Mouse (Mus musculus) forebrain, embryonic 12.5 days (tissue): Measurements from ENCODE around the gene Nipal1. TPM values are rescaled to one million over a fixed set of nuclear protein-coding genes. Genes with fewer than 3 reads are reported as not detected.

Source experiments
- ATAC-seq: fragments of 200-750 bp; cut with Nextera tagmentation; 2 replicates; pipeline ENCODE4 v1.8.0; 2017; ENCODE audit warnings: moderate TSS enrichment; ENCODE audit not compliant: low FRiP score
- H3K27ac ChIP-seq: fragments of 300-500 bp; sonication (generic); 2 replicates; pipeline ENCODE4 v1.5.1; 2016; ENCODE audit warnings: mild to moderate bottlenecking
- H3K27me3 ChIP-seq: fragments of 300-500 bp; sonication (generic); 2 replicates; pipeline ENCODE4 v1.6.1; 2016; ENCODE audit warnings: mild to moderate bottlenecking
- H3K36me3 ChIP-seq: fragments of 300-500 bp; sonication (generic); replicated peaks from 2 replicates; pipeline ENCODE4 v1.6.1; 2016; ENCODE audit warnings: mild to moderate bottlenecking
- H3K4me1 ChIP-seq: fragments of 300-500 bp; sonication (generic); 2 replicates; pipeline ENCODE4 v1.6.1; 2016
- H3K4me2 ChIP-seq: fragments of 300-500 bp; sonication (generic); 2 replicates; pipeline ENCODE4 v1.6.1; 2016; ENCODE audit warnings: mild to moderate bottlenecking, moderate library complexity
- H3K4me3 ChIP-seq: fragments of 300-500 bp; sonication (generic); replicated peaks from 2 replicates; pipeline ENCODE4 v1.5.1; 2016; ENCODE audit warnings: mild to moderate bottlenecking
- H3K9ac ChIP-seq: fragments of 300-500 bp; sonication (generic); 2 replicates; pipeline ENCODE4 v1.6.1; 2016; ENCODE audit warnings: mild to moderate bottlenecking
- H3K9me3 ChIP-seq: fragments of 300-500 bp; sonication (generic); 2 replicates; pipeline ENCODE4 v1.6.1; 2016
- WGBS: fragments of 180-500 bp; shearing (Covaris S2); methylation state at CpG from one replicate; pipeline ENCODE4 v1.1.7; 2016; 5-methylcytosine and 5-hydroxymethylcytosine counted together
- polyA plus RNA-seq: library from polyadenylated mRNA; unstranded; fragments of >200 nt; fragmentation: Nextera tagmentation; extraction: Ambion mirVana; gene quantifications from 2 replicates; pipeline ENCODE4 v1.2.1, GENCODE M21; 2016

Nipal1 gene
- polyA plus RNA-seq, 1 experiment from 2014 or later, result 0.49 TPM

- H3K4me3 ChIP-seq, result peak overlapping the region; percentile 48
- ATAC-seq, result peak; percentile 3; the same call in 1 of the 2 replicates
- H3K27me3 ChIP-seq, result peaks cover 44% of the 10 kb centered on the region
- peaks cover 11% of the 10 kb centered on the region for H3K4me1 ChIP-seq
- no peaks in the 10 kb centered on the region for H3K36me3 ChIP-seq
- H3K4me2 ChIP-seq, result peak overlapping the region; percentile 94
- H3K27ac ChIP-seq, result no peak overlapping the region
- no peaks in the 10 kb centered on the region for H3K9me3 ChIP-seq
- H3K9ac ChIP-seq, result peak overlapping the region; percentile 47; the same call in 1 of the 2 replicates
- WGBS, result 32% methylated on average over 10 of the region's 10 CpGs
Observed at GRCm38 (mm10) chr5:72646996-72647395, 599 bp upstream of the Nipal1 start.

- H3K4me3 ChIP-seq, result peak overlapping the region; percentile 48
- H3K36me3 ChIP-seq, result no peaks in the 10 kb centered on the region
- H3K9me3 ChIP-seq, result no peaks in the 10 kb centered on the region
- 7% methylated on average over 18 of the region's 18 CpGs for WGBS
- H3K27me3 ChIP-seq, result peaks cover 44% of the 10 kb centered on the region
- H3K27ac ChIP-seq, result no peak overlapping the region
- H3K9ac ChIP-seq, result peak overlapping the region; percentile 47
- H3K4me1 ChIP-seq, result peaks cover 11% of the 10 kb centered on the region
- peak overlapping the region; percentile 94 for H3K4me2 ChIP-seq
- ATAC-seq, result peak; percentile 60; the same call in 1 of the 2 replicates
Observed at GRCm38 (mm10) chr5:72647958-72648595, 482 bp downstream of the Nipal1 start.

GRCm38 (mm10) chr5:72648987-72649735 is 1.6 kb downstream of the Nipal1 start:
- WGBS, result 88% methylated on average over 9 of the region's 9 CpGs
- H3K4me3 ChIP-seq, result no peak overlapping the region
- peaks cover 11% of the 10 kb centered on the region for H3K4me1 ChIP-seq
- no peak overlapping the region for H3K27ac ChIP-seq
- no peaks in the 10 kb centered on the region for H3K36me3 ChIP-seq
- no peak overlapping the region for H3K4me2 ChIP-seq
- no peak for ATAC-seq
- no peaks in the 10 kb centered on the region for H3K9me3 ChIP-seq
- peaks cover 44% of the 10 kb centered on the region for H3K27me3 ChIP-seq
- H3K9ac ChIP-seq, result no peak overlapping the region

- no peak overlapping the region for H3K4me2 ChIP-seq
- H3K36me3 ChIP-seq, result no peaks in the 10 kb centered on the region
- no peak overlapping the region for H3K9ac ChIP-seq
- WGBS, result 66% methylated on average over 10 of the region's 10 CpGs
- no peak overlapping the region for H3K27ac ChIP-seq
- H3K27me3 ChIP-seq, result peaks cover 26% of the 10 kb centered on the region
- H3K9me3 ChIP-seq, result no peaks in the 10 kb centered on the region
- ATAC-seq, result peak; percentile 67; the same call in 1 of the 2 replicates
- no peak overlapping the region for H3K4me3 ChIP-seq
- 0 out of 2 replicates have a peak, but pooled peaks cover 2% of the 10 kb centered on the region for H3K4me1 ChIP-seq
Observed at GRCm38 (mm10) chr5:72653068-72653674, 5.6 kb downstream of the Nipal1 start.

- WGBS, result 73% methylated on average over 7 of the region's 7 CpGs
- Histone ChIP-seq H3K27me3 (peaks cover 4% of the 10 kb centered on the region; the same call in 1 of the 2 replicates), H3K27ac (no peak overlapping the region), H3K4me2 (no peak overlapping the region), H3K9ac (no peak overlapping the region), H3K9me3 (no peaks in the 10 kb centered on the region), H3K4me1 (no peaks in the 10 kb centered on the region), H3K4me3 (no peak overlapping the region), H3K36me3 (no peaks in the 10 kb centered on the region)
- no peak for ATAC-seq
Observed at GRCm38 (mm10) chr5:72656270-72656791, 8.7 kb downstream of the Nipal1 start.

- no peaks in the 10 kb centered on the region for H3K36me3 ChIP-seq
- H3K27me3 ChIP-seq, result no peaks in the 10 kb centered on the region
- H3K9me3 ChIP-seq, result no peaks in the 10 kb centered on the region
- H3K4me3 ChIP-seq, result no peak overlapping the region
- WGBS, result 92% methylated on average over 13 of the region's 13 CpGs
- no peaks in the 10 kb centered on the region for H3K4me1 ChIP-seq
- no peak overlapping the region for H3K27ac ChIP-seq
- no peak for ATAC-seq
- H3K4me2 ChIP-seq, result no peak overlapping the region
- no peak overlapping the region for H3K9ac ChIP-seq
Observed at GRCm38 (mm10) chr5:72658375-72658774, 10.8 kb downstream of the Nipal1 start.

GRCm38 (mm10) chr5:72661051-72661781 is 13.6 kb downstream of the Nipal1 start:
- Histone ChIP-seq H3K27ac (no peak overlapping the region), H3K4me1 (no peaks in the 10 kb centered on the region), H3K36me3 (no peaks in the 10 kb centered on the region), H3K9me3 (no peaks in the 10 kb centered on the region), H3K9ac (no peak overlapping the region), H3K4me2 (no peak overlapping the region), H3K27me3 (no peaks in the 10 kb centered on the region), H3K4me3 (no peak overlapping the region)
- 87% methylated on average over 6 of the region's 6 CpGs for whole genome bisulfite sequencing
- no peak for ATAC-seq

GRCm38 (mm10) chr5:72664126-72664525 is 16.5 kb downstream of the Nipal1 start:
- no peak overlapping the region for H3K9ac ChIP-seq
- 87% methylated on average over 5 of the region's 5 CpGs for WGBS

GRCm38 (mm10) chr5:72664854-72665253 is 17.3 kb downstream of the Nipal1 start:
- Histone ChIP-seq H3K4me3 (no peak overlapping the region), H3K4me1 (no peaks in the 10 kb centered on the region), H3K9ac (no peak overlapping the region), H3K4me2 (no peak overlapping the region), H3K27ac (no peak overlapping the region), H3K27me3 (no peaks in the 10 kb centered on the region), H3K36me3 (no peaks in the 10 kb centered on the region), H3K9me3 (no peaks in the 10 kb centered on the region)
- ATAC-seq, result no peak
- WGBS, result 51% methylated on average over 3 of the region's 3 CpGs

More at GRCm38 (mm10) chr5:72664126-72664525, 16.5 kb downstream of the Nipal1 start:
- Histone ChIP-seq H3K27me3 (no peaks in the 10 kb centered on the region), H3K4me2 (no peak overlapping the region), H3K27ac (no peak overlapping the region), H3K4me3 (no peak overlapping the region), H3K36me3 (no peaks in the 10 kb centered on the region), H3K9me3 (no peaks in the 10 kb centered on the region), H3K4me1 (no peaks in the 10 kb centered on the region)
- no peak for ATAC-seq

- ATAC-seq, result no peak
- Histone ChIP-seq H3K27ac (no peak overlapping the region), H3K4me3 (no peak overlapping the region), H3K9me3 (no peaks in the 10 kb centered on the region), H3K9ac (no peak overlapping the region), H3K4me1 (no peaks in the 10 kb centered on the region), H3K27me3 (no peaks in the 10 kb centered on the region), H3K36me3 (no peaks in the 10 kb centered on the region), H3K4me2 (no peak overlapping the region)
- WGBS, result 26% methylated on average over 5 of the region's 5 CpGs
Observed at GRCm38 (mm10) chr5:72665281-72665680, 17.7 kb downstream of the Nipal1 start.

GRCm38 (mm10) chr5:72666428-72666827 is 18.8 kb downstream of the Nipal1 start:
- WGBS, result 74% methylated on average over 7 of the region's 7 CpGs
- Histone ChIP-seq H3K36me3 (no peaks in the 10 kb centered on the region), H3K4me2 (no peak overlapping the region), H3K9ac (no peak overlapping the region), H3K27ac (no peak overlapping the region), H3K9me3 (no peaks in the 10 kb centered on the region), H3K4me3 (no peak overlapping the region), H3K27me3 (no peaks in the 10 kb centered on the region), H3K4me1 (peaks cover 9% of the 10 kb centered on the region)
- ATAC-seq, result no peak

- Histone ChIP-seq H3K4me1 (peaks cover 15% of the 10 kb centered on the region), H3K4me2 (no peak overlapping the region), H3K4me3 (no peak overlapping the region), H3K36me3 (no peaks in the 10 kb centered on the region), H3K27me3 (no peaks in the 10 kb centered on the region), H3K27ac (no peak overlapping the region), H3K9me3 (no peaks in the 10 kb centered on the region), H3K9ac (no peak overlapping the region)
- 90% methylated on average over 9 of the region's 9 CpGs for WGBS
- no peak for ATAC-seq
Observed at GRCm38 (mm10) chr5:72668351-72668750, 20.8 kb downstream of the Nipal1 start.
